Mouse (Mus musculus) spleen, adult 2 months (tissue): ENCODE measurements around the gene Hoxa9. TPM values are rescaled to one million over a fixed set of nuclear protein-coding genes. Genes with fewer than 3 reads are reported as not detected.

Source experiments
- DNase-seq, 2 experiments: peaks; one replicate each; pipeline versions ENCODE4 v3.0.0 to v3.0.0-alpha.2; 2012 to 2021; ENCODE audit warnings: low spot score in 2 of 2, low read depth in 1 of 2
- H3K27ac ChIP-seq: fragments of 200-500 bp; 2 replicates; pipeline ENCODE4 v1.5.1; 2012; ENCODE audit warnings: low read length, inconsistent platforms; ENCODE audit not compliant: insufficient read depth
- H3K27me3 ChIP-seq: fragments of 200-500 bp; 2 replicates; pipeline ENCODE4 v1.6.1; 2012; ENCODE audit warnings: mild to moderate bottlenecking, moderate library complexity, low read length, inconsistent platforms; ENCODE audit not compliant: control insufficient read depth, insufficient read depth
- H3K36me3 ChIP-seq: fragments of 200-500 bp; 2 replicates; pipeline ENCODE4 v1.6.1; 2012; ENCODE audit warnings: mild to moderate bottlenecking, low read length, inconsistent platforms; ENCODE audit not compliant: control insufficient read depth, insufficient read depth
- H3K4me1 ChIP-seq: fragments of 200-500 bp; 2 replicates; pipeline ENCODE4 v1.6.1; 2011; ENCODE audit warnings: inconsistent platforms; ENCODE audit not compliant: control insufficient read depth, insufficient read depth, insufficient read length
- H3K4me3 ChIP-seq: fragments of 200-500 bp; 2 replicates; pipeline ENCODE4 v1.5.1; 2011; ENCODE audit warnings: mild to moderate bottlenecking, inconsistent platforms; ENCODE audit not compliant: insufficient read depth, insufficient read length; ENCODE audit errors: extremely low read depth
- CTCF ChIP-seq: fragments of 200-500 bp; IDR thresholded peaks from 2 replicates; pipeline ENCODE4 v1.5.1; 2011; ENCODE audit warnings: mild to moderate bottlenecking, inconsistent platforms; ENCODE audit not compliant: insufficient read depth, insufficient read length, insufficient replicate concordance; ENCODE audit errors: extremely low read depth
- POLR2A ChIP-seq: fragments of 200-500 bp; IDR thresholded peaks from 2 replicates; pipeline ENCODE4 v1.6.1; 2011; ENCODE audit warnings: low read depth, low read length, inconsistent platforms
- WGBS: fragments of 180-500 bp; shearing (Covaris S2); methylation state at CpG from one replicate; pipeline ENCODE4 v1.1.7; 2018; 5-methylcytosine and 5-hydroxymethylcytosine counted together
- polyA plus RNA-seq: library from polyadenylated mRNA; depleted of rRNA; stranded (reverse); fragments of >200 nt; gene quantifications from 2 replicates; pipeline ENCODE4 v1.2.3, GENCODE M21; 2012

The Hoxa9 gene
- polyA plus RNA-seq, 1 experiment, result 0.18 TPM

DNA sequence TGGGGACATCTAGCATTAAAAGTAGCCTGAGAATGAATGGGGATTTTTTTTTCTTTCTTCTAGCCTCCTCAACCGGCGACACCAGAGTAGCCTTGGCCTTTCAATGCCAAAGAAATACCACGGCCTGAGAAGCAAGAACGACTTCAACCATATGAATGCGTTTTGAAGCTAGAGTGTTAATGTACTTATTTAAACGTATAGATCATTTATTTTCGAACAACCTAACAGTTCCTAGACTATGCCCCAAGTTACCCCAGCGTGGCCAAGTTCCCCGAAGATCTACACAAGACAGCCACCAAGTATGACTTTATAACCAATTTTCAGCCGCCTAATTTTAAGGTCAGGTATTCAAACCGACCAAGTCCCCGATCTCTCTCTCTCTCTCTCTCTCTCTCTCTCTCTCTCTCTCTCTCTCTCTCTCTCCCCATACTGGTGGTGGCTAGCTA, 10.0 kb downstream of the Hoxa9 start:
- DNase-seq, result no peak
- Histone ChIP-seq H3K27me3 (peaks cover 62% of the 10 kb centered on the region), H3K36me3 (no peaks in the 10 kb centered on the region), H3K4me1 (peaks cover 15% of the 10 kb centered on the region), H3K27ac (no peak overlapping the region), H3K4me3 (0 out of 2 replicates have a peak overlapping the region, but pooled peaks have one; percentile 73)
- 9% methylated on average over 12 of the region's 12 CpGs for WGBS
- TF ChIP-seq POLR2A (no peak), CTCF (no peak)

DNA sequence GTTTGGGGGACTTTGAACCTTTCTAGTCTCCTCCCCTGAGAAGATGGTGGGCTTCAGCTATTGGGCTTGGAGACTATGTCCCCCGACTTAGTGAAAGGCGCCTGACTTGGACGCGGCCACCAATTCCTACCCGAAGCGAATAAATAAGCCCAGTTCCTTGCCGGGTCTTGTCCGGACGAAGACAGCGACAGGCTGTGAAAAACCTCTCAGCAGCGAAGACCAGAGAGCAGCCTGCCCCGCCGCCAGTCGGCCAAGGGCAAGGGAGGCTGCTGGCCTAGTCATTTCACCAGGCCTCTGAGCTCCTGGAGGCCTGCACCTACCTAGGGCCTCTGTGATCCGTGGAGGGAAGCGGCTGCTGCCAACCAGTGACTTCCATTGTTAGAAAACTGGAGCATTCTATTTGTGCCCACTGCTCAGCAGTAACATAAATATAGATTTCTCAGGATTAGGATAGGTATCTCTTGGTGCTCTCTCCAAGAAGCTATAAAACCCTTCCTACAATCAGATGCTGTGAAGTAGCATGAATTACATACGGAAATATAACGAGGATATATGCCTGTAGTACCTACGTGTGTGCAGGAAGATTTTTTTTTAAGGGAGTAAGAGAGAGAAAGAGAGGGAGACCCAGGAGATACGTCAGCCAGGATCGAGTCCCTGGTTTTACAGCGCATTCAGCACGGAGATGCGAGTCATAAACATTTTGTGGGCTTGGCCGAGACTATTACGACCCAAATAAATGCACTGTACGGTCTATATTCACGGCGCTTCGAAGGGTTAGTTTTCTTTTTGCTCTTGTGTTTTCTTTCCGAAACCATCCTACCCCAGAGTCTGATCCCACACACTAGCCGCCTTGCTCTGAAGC, 10.7 kb downstream of the Hoxa9 start:
- 29% methylated on average over 32 of the region's 32 CpGs for WGBS
- Histone ChIP-seq H3K27ac (no peak overlapping the region), H3K27me3 (peaks cover 58% of the 10 kb centered on the region), H3K36me3 (no peaks in the 10 kb centered on the region), H3K4me1 (peaks cover 12% of the 10 kb centered on the region), H3K4me3 (no peak overlapping the region)
- no peak for DNase-seq
- no peak for TF ChIP-seq CTCF
- no peak for TF ChIP-seq POLR2A

DNA sequence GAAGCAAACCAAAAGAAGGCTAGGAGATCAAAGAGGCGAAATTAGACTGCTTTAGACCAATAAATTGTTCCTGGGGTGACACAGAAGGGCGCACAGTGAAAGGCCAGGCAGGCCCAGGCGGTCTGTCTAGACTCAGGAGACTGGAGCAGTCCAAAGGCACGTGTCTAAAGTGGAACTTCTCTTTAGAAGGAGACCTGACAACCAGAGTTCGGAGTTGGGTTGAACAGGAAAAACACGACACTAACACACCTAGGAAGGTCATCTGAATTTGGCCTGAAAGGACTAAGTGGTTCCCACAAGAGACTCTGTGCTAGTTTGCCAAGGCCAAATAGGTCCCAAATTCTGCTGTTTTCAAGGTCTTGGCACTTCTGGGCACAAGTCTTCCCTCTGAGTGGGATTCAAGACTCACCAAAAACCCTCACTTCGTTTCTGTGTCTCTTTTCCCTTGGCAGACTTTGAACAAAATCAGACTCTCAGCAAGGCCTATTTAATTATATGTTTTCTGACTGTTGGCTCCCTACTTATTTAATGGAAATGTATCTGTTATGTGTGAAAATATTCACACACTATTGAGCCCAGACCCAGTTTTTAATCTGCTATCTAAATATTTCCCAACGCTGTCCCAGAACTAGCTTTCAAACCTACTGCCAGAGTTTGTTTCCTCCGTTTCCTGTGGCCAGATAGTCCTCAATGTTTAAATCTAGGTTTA, 11.5 kb downstream of the Hoxa9 start:
- Histone ChIP-seq H3K36me3 (no peaks in the 10 kb centered on the region), H3K27me3 (peaks cover 54% of the 10 kb centered on the region), H3K4me1 (peaks cover 12% of the 10 kb centered on the region), H3K4me3 (no peak overlapping the region), H3K27ac (no peak overlapping the region)
- 65% methylated on average over 9 of the region's 9 CpGs for WGBS
- TF ChIP-seq CTCF (no peak), POLR2A (no peak)
- no peak for DNase-seq

DNA sequence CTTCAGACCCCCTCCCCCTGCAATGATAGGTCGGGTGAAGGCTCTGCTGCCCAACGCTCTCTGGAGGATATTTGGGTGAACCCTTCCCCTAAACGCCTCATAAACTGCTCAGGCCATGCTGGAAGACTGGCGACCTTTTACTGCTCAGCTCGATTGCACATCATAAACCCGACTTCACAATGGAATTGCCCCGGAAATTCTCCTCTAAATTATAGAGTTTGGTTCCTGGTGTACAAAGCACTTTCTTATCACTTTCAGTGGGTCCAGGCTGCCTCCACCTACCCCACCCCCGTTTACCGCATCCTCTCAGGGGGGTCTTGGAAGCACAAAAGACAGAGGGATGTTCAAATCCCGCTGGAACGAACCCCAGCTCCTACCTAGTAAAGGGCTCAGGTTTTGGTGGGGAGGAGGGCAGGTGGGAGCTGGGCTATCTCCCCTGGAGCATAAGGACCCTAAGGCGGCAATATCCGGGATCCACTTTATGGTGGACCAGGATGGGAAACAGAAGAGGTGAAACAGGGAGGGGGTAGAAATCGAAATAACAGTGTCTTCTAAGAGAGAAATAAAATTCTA, 12.2 kb downstream of the Hoxa9 start:
- H3K4me3 ChIP-seq, result no peak overlapping the region
- H3K4me1 ChIP-seq, result peaks cover 12% of the 10 kb centered on the region
- no peak overlapping the region for H3K27ac ChIP-seq
- WGBS, result 39% methylated on average over 14 of the region's 14 CpGs
- TF ChIP-seq POLR2A, result no peak
- TF ChIP-seq CTCF, result no peak
- H3K36me3 ChIP-seq, result no peaks in the 10 kb centered on the region
- peaks cover 49% of the 10 kb centered on the region for H3K27me3 ChIP-seq
- DNase-seq, result no peak

DNA sequence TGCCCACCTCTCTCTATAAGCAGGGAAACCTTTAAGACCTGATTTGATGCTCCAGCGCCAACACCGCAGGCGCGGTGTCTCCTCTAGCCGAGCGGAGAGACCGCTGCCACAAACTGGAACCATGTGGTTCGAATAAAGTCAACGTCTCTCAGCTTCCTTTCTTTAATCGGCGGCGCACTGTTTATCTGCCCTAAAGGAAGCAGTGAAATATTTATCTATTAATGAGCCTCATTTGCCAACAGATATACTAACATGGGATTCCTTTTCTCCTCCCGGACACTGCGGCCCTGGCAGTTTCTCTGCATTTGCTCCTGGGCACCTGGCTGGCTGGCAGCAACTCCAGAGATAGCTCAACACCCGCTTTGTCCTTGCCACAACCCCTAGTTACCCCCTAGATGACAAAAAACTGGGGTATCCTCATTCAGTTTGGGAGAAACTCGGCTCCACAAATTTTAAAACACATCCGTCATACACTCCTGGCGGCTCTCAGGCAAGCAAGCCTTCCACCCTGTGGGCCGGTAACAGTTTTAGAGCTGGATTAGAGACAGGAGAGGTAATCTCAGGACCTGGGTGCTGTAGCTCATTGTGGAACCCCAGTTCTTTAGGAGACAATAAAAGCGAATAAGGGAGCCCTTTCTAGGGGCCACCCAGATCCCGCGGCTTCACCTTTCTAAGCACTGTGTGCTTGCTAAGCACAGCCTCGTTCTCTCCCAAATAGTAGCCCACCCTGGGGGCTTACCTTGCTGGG, 12.8 kb downstream of the Hoxa9 start:
- peak overlapping the region; percentile 46; the same call in 1 of the 2 replicates for H3K4me3 ChIP-seq
- H3K36me3 ChIP-seq, result no peaks in the 10 kb centered on the region
- H3K4me1 ChIP-seq, result peaks cover 12% of the 10 kb centered on the region
- no peak for DNase-seq
- H3K27me3 ChIP-seq, result peaks cover 53% of the 10 kb centered on the region
- no peak overlapping the region for H3K27ac ChIP-seq
- 16% methylated on average over 23 of the region's 23 CpGs for WGBS
- TF ChIP-seq POLR2A (no peak), CTCF (no peak)

DNA sequence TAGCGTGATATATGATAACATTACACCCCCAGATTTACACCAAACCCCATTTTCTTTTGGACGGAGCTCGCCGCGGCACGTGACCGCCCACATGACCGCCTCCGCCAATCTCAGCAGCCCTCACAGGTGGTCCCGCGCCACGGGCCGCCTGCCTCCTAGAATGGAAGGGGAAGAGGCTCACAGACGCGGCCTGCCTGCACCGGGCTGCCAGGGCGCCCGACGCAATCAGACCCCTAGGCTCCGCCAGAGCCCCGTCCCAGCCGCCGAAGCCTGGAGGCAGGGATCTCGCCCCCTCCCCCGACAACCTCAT, 13.5 kb downstream of the Hoxa9 start:
- Histone ChIP-seq H3K27me3 (peaks cover 55% of the 10 kb centered on the region), H3K4me3 (peak overlapping the region; percentile 46), H3K27ac (no peak overlapping the region), H3K4me1 (peaks cover 15% of the 10 kb centered on the region), H3K36me3 (no peaks in the 10 kb centered on the region)
- no peak for DNase-seq
- 1% methylated on average over 25 of the region's 25 CpGs for WGBS
- TF ChIP-seq POLR2A (no peak), CTCF (no peak)
